Mouse (Mus musculus): ENCODE data around the gene Angptl8.
"Not testable (repeated sequence)": the region's sequence is repeated elsewhere in the genome, so short reads cannot be mapped to it uniquely, and the experiment has no call there.

Angptl8 gene

GRCm38 (mm10) chr9:21835258-21835912 is at the start of gene Angptl8:
TSS of gene Angptl8 (plus strand) at chr9:21835510.
- DNase-seq = peak; percentile 81

DNA sequence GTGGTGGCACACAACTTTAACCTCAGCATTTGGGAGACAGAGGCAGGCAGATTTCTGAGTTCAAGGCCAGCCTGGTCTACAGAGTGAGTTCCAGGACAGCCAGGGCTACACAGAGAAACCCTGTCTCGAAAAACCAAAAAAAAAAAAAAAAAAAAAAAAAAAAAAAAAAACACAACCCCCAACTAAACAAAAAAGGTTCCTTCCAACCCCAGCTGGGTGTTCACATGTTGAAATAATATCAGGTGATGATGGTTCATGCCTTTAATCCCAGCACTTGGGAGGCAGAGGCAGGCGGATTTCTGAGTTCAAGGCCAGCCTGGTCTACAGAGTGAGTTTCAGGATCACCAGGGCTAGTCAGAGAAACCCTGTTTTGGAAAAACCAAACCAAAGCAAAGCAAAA is 49.0 kb upstream of the Angptl8 start:
- not testable (repeated sequence) for DNase-seq

DNA sequence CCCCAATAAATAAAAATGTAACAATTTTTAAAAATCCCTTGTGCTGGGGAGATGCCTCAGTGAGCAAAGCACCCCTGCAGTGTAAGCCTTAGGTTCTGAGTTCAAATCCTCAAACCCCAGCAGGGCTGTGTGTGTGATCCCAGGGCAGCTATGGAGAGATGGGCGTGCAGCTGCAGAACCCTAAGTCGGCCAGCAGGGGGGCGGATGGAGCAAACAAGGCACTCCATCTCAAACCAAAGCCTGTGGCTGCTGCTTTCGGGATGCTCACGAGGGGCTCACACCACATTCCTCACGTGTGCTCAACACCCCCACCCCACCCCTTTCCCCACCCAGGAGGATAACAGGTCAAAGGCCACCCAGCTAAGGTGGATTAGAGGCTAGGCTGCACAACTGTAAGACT is 48.4 kb upstream of the Angptl8 start:
- peak; percentile 70 for DNase-seq

DNA sequence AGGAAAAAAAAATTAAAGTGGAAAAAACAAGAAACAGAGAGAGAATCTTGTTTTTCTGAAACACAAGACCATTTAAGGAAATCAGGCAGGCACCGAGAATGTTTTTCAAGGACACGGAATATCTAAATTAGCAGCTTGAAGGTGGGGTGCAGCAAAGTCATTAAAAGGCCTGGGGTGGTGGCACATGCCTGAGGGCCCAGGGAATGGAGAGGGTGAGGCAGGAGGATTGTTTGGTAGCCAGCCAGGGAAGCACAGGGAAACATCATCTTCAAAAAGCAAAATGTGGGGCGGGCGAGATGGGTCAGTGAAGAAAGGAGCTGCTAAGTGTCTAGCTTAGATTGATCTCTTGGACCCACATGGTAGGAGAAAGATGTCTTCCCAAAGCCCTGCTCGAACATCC is 47.7 kb upstream of the Angptl8 start:
- DNase-seq = no peak

DNA sequence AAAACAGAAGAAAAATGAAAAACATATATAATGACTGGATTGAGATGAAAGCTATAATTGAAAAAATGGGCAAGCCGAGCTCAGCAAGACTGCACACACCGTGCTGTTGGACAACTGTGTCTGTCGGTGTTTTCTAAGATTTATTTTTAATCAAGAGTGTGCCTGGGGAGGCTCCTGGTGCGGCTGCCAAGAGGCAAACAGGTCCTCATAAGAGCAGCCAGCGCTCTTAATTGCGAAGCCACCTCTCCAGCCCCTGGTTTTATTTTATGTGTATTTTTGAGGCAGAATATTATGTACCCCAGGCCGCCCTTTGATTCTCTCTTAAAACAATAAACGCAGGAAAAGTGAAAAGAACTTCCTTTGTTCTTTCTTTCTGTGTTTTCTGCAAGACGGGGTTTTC is 47.1 kb upstream of the Angptl8 start:
- DNase-seq = no peak

DNA sequence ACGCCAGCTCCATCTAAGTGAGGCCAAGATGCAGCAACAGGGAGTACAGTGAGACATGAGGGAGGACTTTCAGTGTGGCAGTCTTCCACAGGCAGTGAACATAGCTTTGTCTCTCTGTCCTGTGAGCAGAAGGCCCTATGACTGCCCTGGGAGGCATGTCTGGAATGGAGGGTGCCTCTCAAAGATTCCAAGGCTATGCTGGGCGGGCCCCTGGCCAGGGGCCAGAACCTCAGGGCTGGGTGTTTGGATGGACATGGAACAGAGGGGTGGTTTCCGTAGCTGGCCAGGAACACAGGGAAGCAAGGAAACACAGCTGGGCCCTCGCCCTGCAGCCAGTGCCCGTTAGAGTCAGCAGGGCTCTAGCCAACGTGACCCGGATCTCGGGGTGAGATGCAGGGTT is 43.4 kb upstream of the Angptl8 start:
- DNase-seq = peak; percentile 43

DNA sequence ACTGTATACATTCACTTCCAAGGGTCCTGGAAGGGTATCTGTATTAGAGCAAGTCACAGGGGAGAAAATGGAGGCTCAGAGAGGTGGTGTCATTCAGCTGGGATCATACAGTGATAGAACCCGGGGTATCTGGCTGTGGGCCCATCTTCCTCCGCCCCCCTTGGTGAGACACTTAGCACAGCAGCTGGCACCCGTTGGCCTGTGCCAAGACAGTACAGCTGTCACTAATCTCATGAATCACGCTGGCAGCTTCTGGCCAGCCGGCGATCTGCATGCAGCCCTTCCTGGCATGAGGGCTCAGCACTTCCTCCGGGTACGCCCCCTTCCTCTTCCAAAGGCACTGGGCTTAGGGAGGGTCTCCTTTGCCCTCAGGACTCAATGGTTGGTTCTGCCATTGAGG is 42.7 kb upstream of the Angptl8 start:
- DNase-seq = no peak

DNA sequence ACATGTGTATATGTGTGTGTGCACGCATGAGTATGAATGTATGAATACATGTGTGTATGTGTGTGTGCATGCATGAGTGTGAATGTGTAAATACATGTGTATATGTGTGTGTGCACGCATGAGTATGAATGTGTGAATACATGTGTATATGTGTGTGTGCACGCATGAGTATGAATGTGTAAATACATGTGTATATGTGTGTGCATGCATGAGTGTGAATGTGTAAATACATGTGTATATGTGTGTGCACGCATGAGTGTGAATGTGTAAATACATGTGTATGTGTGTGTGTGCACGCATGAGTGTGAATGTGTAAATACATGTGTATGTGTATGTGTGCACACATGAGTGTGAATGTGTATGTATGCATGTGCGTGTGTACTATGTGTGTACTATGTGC is 41.8 kb upstream of the Angptl8 start:
- DNase-seq = not testable (repeated sequence)

DNA sequence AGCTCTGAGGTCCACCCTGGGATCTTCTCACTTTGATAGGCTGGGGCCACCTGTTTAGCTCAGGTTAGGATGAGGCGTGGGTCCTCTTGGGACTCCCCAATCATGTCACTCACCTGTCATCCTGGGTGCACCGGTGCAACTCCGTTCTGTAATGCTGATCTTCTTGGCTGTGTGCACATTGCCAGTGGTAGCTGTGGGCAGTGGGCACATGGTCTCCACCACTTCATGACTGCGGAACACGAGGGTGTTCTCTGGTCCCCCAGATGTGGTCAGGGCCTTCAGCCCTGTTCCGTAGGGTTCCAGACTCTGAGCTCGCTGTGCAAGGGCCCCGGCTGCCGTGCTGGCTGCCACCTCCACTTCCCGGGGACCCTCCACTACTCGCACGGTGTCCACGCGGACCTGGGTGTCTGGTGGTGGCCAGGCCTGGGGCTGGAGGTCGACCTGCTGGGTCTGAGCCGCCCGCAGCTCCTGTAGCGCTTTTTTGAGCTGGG is 40.9 kb upstream of the Angptl8 start:
- DNase-seq = no peak

- DNase-seq = no peak
Measured at GRCm38 (mm10) chr9:21794925-21795324, 40.4 kb upstream of the Angptl8 start.

GRCm38 (mm10) chr9:21795579-21795978 is 39.7 kb upstream of the Angptl8 start:
- DNase-seq = no peak

DNA sequence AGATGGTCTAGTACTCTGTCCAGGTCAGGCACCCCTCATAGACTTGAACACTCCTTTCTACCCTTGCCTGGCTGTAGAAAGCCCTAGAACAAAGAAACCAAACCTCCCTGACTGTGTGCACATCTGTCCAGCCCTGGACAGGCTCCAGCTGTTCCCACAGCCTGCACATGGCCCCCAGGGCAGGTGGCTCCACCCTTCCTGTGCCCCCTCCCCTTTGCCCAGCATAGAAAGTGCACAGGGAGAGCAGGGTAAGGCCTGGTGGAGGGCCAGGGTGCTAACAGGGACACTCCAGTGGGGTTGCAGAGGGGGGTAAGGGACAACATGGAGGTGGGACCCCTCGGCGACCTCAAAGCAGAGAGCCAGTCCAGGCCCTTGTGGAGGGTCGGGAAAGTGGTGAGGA is 39.1 kb upstream of the Angptl8 start:
- no peak for DNase-seq

GRCm38 (mm10) chr9:21796919-21797318 is 38.4 kb upstream of the Angptl8 start:
- no peak for DNase-seq

DNA sequence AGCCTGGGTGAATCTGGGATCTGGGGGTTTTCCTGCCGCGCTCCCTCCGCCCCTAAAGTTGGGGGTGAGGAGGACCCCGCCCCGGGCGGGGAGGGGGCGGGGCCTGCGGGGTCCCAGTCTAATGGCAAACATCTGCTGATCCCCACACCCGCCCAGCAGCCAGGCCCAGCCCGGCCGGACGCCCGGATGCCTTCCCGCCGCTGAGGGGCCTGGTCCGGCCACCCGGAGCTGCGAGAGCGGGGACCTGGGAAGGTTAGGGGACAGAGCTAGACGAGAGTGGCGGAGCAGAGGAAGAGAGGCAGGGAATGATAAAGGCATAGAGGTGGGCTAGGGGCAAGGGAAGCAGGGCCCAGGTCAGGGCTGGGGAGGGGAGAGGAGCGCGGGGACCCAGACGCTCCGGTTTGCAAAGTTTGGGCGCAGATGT is 37.4 kb upstream of the Angptl8 start:
- DNase-seq = peak; percentile 65

GRCm38 (mm10) chr9:21798345-21799009 is 36.8 kb upstream of the Angptl8 start, which contains the start of gene Kank2:
TSS of gene Kank2 (minus strand) at chr9:21798744.
- DNase-seq = peak; percentile 95

- DNase-seq = no peak
Measured at GRCm38 (mm10) chr9:21799010-21799350, 36.3 kb upstream of the Angptl8 start.

GRCm38 (mm10) chr9:21801121-21801520 is 34.2 kb upstream of the Angptl8 start:
- DNase-seq = no peak

DNA sequence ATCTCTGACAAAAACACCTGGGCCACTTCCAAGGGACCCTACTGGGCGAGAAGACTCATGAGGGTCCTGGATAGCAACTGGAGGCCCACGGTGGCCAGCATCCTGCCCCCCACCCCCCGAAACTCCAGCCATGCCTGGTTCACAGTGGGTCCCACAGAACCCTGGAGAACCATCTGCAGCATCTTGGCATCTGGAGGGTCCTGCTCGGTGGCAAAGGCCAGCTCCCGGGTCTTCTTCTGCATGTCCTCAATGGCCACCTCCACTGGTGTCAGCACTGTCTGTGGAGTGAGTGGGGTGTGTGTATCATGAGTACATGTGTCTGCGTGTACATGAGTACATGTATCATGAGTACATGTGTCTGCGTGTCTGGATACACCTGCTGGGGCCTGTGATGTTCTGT is 33.7 kb upstream of the Angptl8 start:
- DNase-seq = no peak

DNA sequence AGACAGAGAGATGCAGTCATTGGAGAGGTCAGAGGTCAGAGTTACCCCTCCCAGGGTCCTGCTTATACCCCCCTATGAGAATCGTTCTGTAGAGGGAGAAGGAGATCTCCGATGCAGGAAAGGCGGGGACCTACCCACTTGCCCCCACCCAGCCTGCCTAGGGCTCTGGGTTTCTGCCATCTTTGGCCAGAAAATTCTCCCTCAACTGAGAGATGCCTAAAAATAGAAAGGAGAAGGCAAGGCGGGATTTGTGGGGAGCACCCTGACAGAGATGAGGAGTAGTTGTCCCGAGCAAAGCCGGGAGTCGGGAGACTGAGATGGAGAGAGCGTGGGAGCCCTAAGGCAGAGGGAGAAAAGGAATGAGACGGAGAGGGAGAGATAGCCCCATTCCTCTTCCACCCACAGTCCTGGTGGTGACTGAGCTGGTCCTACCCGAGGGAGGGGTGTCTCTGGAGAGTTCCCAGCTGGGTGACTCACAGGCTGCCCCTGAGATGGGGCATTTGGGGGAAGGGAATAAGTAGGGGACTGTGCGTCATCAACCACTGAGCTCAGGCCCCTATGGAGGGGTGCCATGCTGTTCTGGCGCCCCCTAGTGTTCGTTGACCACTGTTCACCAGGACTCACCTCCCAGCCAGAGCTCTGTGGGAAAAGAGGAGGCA is 31.2 kb upstream of the Angptl8 start:
- DNase-seq = peak; percentile 78

DNA sequence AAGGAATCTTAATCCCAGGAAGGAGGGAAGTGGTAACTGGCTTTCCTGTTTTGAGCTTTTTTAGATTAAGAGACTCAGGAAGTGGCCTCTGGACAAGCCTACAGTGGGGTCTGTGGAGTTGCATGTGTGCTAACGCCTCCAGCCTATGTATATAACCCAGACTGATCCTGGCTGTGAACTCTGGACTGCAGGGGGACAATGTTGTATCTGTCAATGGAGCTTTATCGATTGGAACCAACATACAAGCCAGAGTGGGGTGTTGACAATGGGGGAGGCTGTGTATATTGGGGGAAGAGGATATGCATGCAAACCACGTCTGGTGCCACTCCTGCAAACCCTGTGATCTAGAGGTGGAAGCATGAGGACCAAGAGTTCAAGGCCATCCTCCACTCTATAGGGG is 28.9 kb upstream of the Angptl8 start:
- DNase-seq = no peak

GRCm38 (mm10) chr9:21806976-21807375 is 28.3 kb upstream of the Angptl8 start:
- DNase-seq = no peak

DNA sequence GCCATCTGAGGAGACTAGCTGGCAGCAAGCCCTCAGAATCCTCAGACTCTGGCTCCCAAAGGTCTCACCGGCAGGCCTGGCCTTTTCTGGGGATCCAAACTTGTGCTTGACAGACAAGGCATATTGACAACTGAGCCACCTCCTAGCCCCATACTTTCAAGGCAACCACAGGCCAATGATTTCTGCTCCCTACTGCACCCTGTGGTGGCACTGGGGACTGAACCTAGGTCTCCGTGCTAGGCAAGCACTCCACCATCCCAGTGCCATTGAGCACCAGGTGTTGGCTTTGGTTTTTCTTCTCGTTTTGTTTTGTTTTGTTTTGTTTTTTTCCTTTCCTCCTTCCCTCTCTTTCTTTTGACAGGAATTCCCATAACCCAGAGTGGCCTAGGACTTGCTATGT is 26.7 kb upstream of the Angptl8 start:
- no peak for DNase-seq

DNA sequence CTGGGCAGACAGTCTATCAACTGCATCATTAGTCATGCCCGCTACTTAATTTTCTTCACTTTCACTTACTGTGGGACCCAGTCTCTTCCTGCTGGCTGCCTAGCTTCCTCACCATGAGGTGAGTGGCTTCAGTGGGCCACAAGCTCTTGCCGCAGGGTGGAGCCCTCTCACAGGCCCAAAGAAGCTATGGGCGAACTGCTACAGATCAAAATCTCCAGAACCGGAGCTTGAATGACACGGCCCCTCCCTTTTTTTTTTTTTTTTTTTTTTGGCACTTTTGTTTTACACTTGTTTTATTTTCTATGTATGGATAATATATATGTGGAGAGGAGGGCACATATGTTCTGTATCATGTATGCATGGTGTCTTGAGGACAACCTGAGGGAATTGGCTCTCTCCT is 24.1 kb upstream of the Angptl8 start:
- no peak for DNase-seq

GRCm38 (mm10) chr9:21816716-21817305 is 18.5 kb upstream of the Angptl8 start:
- DNase-seq = no peak
